Mouse (Mus musculus) kidney, embryonic 15.5 days (tissue): ENCODE measurements around the gene Trim38. TPM values are rescaled to one million over a fixed set of nuclear protein-coding genes. Genes with fewer than 3 reads are reported as not detected.
"Not testable (repeated sequence)": the region's sequence is repeated elsewhere in the genome, so short reads cannot be mapped to it uniquely, and the experiment has no call there.

Source experiments
- ATAC-seq: fragments of 200-750 bp; cut with Nextera tagmentation; replicated peaks from 2 replicates; pipeline ENCODE4 v1.8.0; 2017; ENCODE audit warnings: moderate TSS enrichment; ENCODE audit not compliant: low FRiP score
- H3K27ac ChIP-seq: fragments of 300-500 bp; sonication (generic); 2 replicates; pipeline ENCODE4 v1.5.1; 2015; ENCODE audit warnings: mild to moderate bottlenecking, inconsistent platforms
- H3K27me3 ChIP-seq: fragments of 300-500 bp; sonication (generic); 2 replicates; pipeline ENCODE4 v1.6.1; 2015; ENCODE audit warnings: inconsistent platforms
- H3K36me3 ChIP-seq: fragments of 300-500 bp; sonication (generic); 2 replicates; pipeline ENCODE4 v1.6.1; 2015; ENCODE audit warnings: inconsistent platforms
- H3K4me1 ChIP-seq: fragments of 300-500 bp; sonication (generic); 2 replicates; pipeline ENCODE4 v1.6.1; 2015; ENCODE audit warnings: inconsistent platforms
- H3K4me2 ChIP-seq: fragments of 300-500 bp; sonication (generic); 2 replicates; pipeline ENCODE4 v1.6.1; 2015; ENCODE audit warnings: moderate library complexity, mild to moderate bottlenecking, inconsistent platforms
- H3K4me3 ChIP-seq: fragments of 300-500 bp; sonication (generic); replicated peaks from 2 replicates; pipeline ENCODE4 v1.5.1; 2015; ENCODE audit warnings: mild to moderate bottlenecking, inconsistent platforms
- H3K9ac ChIP-seq: fragments of 300-500 bp; sonication (generic); 2 replicates; pipeline ENCODE4 v1.6.1; 2015; ENCODE audit warnings: mild to moderate bottlenecking, inconsistent platforms
- H3K9me3 ChIP-seq: fragments of 300-500 bp; sonication (generic); replicated peaks from 2 replicates; pipeline ENCODE4 v1.6.1; 2016; ENCODE audit warnings: inconsistent platforms
- WGBS: fragments of 180-500 bp; shearing (Covaris S2); methylation state at CpG from one replicate; pipeline ENCODE4 v1.1.7; 2015; ENCODE audit warnings: mixed read lengths; 5-methylcytosine and 5-hydroxymethylcytosine counted together
- polyA plus RNA-seq: library from polyadenylated mRNA; unstranded; fragments of >200 nt; fragmentation: Nextera tagmentation; extraction: Ambion mirVana; gene quantifications from 2 replicates; pipeline ENCODE4 v1.2.1, GENCODE M21; 2015

Gene Trim38
- polyA plus RNA-seq, result not detected in 2 replicates

GRCm38 (mm10) chr13:23769613-23770012 is at the start of gene Trim38:
Gene Trim38 (plus strand): TSS chr13:23769913.
- H3K9me3 ChIP-seq, H3K27me3 ChIP-seq, H3K27ac ChIP-seq, H3K4me3 ChIP-seq, H3K4me2 ChIP-seq, H3K36me3 ChIP-seq, ATAC-seq, H3K9ac ChIP-seq: not testable (repeated sequence)
- H3K4me1 ChIP-seq, result peaks cover 11% of the 10 kb centered on the region
- 77% methylated on average over 2 of the region's 2 CpGs for WGBS

DNA sequence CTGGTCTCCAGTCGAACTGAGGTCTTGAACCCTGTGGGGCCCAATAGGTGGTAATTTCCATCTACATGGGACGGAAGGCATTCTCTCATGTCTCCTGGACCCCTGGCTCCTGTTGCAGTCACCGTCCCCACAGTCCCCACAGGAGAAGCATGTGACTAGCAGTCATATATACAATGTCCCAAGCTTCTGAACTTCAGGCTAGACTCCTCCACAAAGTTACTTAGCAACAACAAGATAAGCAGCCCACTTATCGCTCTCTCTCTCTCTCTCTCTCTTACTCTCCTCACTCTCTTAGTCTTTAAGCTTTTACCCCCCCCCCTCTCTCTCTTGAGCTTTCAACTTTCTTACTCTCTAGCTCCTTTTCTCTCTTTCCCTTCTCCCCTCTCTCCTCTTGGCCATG is 45.5 kb upstream of the Trim38 start:
- Histone ChIP-seq H3K4me3 (no peak overlapping the region), H3K4me2 (no peak overlapping the region), H3K27ac (no peak overlapping the region), H3K27me3 (no peaks in the 10 kb centered on the region), H3K9me3 (no peaks in the 10 kb centered on the region), H3K4me1 (no peaks in the 10 kb centered on the region), H3K9ac (no peak overlapping the region), H3K36me3 (no peaks in the 10 kb centered on the region)
- ATAC-seq, result no peak
- 71% methylated on average over 4 of the region's 4 CpGs for WGBS

GRCm38 (mm10) chr13:23725213-23725612 is 44.5 kb upstream of the Trim38 start:
- no peak for ATAC-seq
- Histone ChIP-seq H3K4me2 (no peak overlapping the region), H3K9ac (no peak overlapping the region), H3K4me3 (no peak overlapping the region), H3K9me3 (no peaks in the 10 kb centered on the region), H3K4me1 (no peaks in the 10 kb centered on the region), H3K36me3 (no peaks in the 10 kb centered on the region), H3K27ac (no peak overlapping the region), H3K27me3 (no peaks in the 10 kb centered on the region)
- whole genome bisulfite sequencing, result no CpG with 5 or more reads among the region's 1 CpGs

GRCm38 (mm10) chr13:23728472-23729191 is 41.1 kb upstream of the Trim38 start:
- no peaks in the 10 kb centered on the region for H3K27me3 ChIP-seq
- ATAC-seq, result no peak
- no peak overlapping the region for H3K4me3 ChIP-seq
- H3K9ac ChIP-seq, result no peak overlapping the region
- peaks cover 4% of the 10 kb centered on the region; the same call in 1 of the 2 replicates for H3K4me1 ChIP-seq
- H3K36me3 ChIP-seq, result no peaks in the 10 kb centered on the region
- no peak overlapping the region for H3K4me2 ChIP-seq
- H3K9me3 ChIP-seq, result no peaks in the 10 kb centered on the region
- no peak overlapping the region for H3K27ac ChIP-seq
- 91% methylated on average over 18 of the region's 18 CpGs for WGBS

- Histone ChIP-seq H3K4me3 (no peak overlapping the region), H3K4me2 (no peak overlapping the region), H3K4me1 (peaks cover 4% of the 10 kb centered on the region; the same call in 1 of the 2 replicates), H3K27ac (no peak overlapping the region), H3K9me3 (no peaks in the 10 kb centered on the region), H3K9ac (no peak overlapping the region), H3K27me3 (no peaks in the 10 kb centered on the region), H3K36me3 (no peaks in the 10 kb centered on the region)
- WGBS, result 91% methylated on average over 9 of the region's 9 CpGs
- ATAC-seq, result no peak
These were observed 40.6 kb upstream of the Trim38 start for GRCm38 (mm10) chr13:23729192-23729525.

DNA sequence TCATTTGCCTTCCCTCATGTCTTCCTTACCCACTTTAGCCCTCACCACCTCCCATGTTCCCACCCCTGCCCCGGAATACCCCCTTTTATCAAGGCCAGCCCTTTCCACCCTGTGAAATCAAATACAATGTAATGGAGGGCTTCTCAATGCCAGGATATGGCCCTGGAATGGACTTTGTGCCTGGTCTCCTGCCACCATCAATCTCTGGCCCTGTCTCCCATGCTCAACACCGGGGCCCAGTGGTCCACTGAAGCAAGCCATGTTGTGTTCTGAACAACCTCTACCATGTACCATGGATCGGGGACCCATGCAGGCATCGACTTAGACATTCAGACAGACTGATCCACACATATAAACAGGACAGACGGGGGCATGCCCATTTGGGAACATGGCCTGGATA is 40.0 kb upstream of the Trim38 start:
- 97% methylated on average over 5 of the region's 5 CpGs for WGBS
- Histone ChIP-seq H3K9ac (no peak overlapping the region), H3K27me3 (no peaks in the 10 kb centered on the region), H3K27ac (no peak overlapping the region), H3K4me3 (no peak overlapping the region), H3K4me2 (no peak overlapping the region), H3K36me3 (no peaks in the 10 kb centered on the region), H3K9me3 (no peaks in the 10 kb centered on the region), H3K4me1 (peaks cover 4% of the 10 kb centered on the region; the same call in 1 of the 2 replicates)
- ATAC-seq, result no peak

DNA sequence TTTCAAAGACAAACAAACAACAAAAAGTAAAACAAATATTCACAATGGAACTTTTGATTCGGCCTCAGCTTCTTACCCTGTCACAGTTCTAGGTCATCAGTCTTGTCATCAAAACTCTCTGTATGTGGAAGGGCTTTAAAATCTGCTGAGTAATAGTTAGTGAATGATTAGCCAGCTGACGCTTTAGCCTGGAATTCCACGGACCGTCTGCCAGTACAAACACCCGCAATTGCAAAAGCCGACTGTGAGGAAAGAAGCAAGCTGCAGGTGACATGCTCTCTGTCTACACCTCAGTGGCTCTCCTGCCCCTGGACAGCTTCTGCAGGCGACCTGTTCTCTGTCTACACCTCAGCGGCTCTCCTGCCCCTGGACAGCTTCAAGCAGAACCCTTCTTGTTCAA is 39.2 kb upstream of the Trim38 start:
- no peaks in the 10 kb centered on the region for H3K9me3 ChIP-seq
- H3K9ac ChIP-seq, result no peak overlapping the region
- ATAC-seq, result 0 out of 2 replicates have a peak, but pooled peaks have one; percentile 56
- no peak overlapping the region for H3K4me2 ChIP-seq
- WGBS, result 24% methylated on average over 8 of the region's 8 CpGs
- no peaks in the 10 kb centered on the region for H3K36me3 ChIP-seq
- H3K27me3 ChIP-seq, result no peaks in the 10 kb centered on the region
- H3K4me1 ChIP-seq, result peaks cover 4% of the 10 kb centered on the region; the same call in 1 of the 2 replicates
- no peak overlapping the region for H3K4me3 ChIP-seq
- H3K27ac ChIP-seq, result no peak overlapping the region

DNA sequence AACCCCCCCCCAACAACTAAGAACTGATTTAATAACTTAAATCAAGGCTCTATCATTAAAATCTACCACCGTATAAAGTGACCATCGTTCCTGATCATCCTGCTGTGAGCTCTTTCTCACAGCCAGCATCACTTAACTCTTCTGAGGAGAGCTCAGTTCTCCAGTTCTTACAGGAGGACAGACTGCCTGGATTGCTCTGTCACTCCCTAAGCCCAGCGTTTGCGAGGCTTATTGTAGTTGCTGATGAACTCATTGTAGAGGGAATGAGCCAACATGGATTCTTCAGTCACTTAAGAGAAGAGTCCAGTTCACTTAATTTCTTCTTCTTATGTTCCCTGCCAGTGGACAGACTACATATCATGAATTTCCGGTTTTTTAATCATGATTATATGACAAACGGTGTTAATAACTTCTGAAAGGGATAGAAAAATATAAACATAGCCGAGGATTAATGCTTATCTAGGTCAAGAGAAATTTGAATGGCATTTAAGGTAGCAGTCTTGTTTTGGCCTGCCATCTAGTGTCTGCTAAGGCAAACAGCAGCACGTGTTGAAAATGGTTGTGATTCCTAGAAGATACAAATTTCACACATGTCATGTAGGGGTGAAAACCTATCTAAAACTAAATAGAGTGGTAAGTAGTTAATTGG is 37.4 kb upstream of the Trim38 start:
- H3K4me2 ChIP-seq, result no peak overlapping the region
- ATAC-seq, result no peak
- 25% methylated on average over 8 of the region's 8 CpGs for WGBS
- no peaks in the 10 kb centered on the region for H3K9me3 ChIP-seq
- no peak overlapping the region for H3K4me3 ChIP-seq
- no peaks in the 10 kb centered on the region for H3K36me3 ChIP-seq
- no peak overlapping the region for H3K27ac ChIP-seq
- H3K9ac ChIP-seq, result no peak overlapping the region
- H3K27me3 ChIP-seq, result no peaks in the 10 kb centered on the region
- H3K4me1 ChIP-seq, result peaks cover 4% of the 10 kb centered on the region; the same call in 1 of the 2 replicates

GRCm38 (mm10) chr13:23737091-23737490 is 32.6 kb upstream of the Trim38 start:
- WGBS, result 80% methylated on average over 5 of the region's 5 CpGs
- Histone ChIP-seq H3K4me1 (peaks cover 16% of the 10 kb centered on the region), H3K27me3 (no peaks in the 10 kb centered on the region), H3K9me3 (no peaks in the 10 kb centered on the region), H3K27ac (no peak overlapping the region), H3K36me3 (no peaks in the 10 kb centered on the region), H3K9ac (no peak overlapping the region), H3K4me2 (no peak overlapping the region), H3K4me3 (no peak overlapping the region)
- ATAC-seq, result no peak

DNA sequence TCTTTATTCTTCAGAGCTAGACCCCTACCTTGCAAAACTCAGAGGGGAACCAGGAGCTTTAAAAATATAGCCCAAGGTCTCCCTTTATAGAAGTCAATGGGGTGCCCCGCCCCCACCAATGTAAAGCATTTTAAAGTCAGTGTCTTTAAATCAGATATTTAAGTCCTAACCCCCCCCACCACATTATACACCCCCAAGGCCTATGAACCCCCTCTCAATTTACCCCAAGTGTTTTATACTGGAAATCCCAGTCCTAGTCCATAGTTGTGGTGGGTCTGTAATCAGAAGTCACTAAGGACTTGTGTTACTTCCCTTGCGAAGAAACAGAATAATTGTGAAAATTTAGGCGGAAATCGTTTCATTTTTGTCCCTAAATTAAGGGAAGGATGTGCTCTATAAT is 31.7 kb upstream of the Trim38 start:
- WGBS, result 20% methylated on average over 4 of the region's 4 CpGs
- H3K9ac ChIP-seq, result 0 out of 2 replicates have a peak overlapping the region, but pooled peaks have one; percentile 80

GRCm38 (mm10) chr13:23738677-23739068 is 31.0 kb upstream of the Trim38 start, which contains the start of gene Hist1h1c:
Gene Hist1h1c (plus strand): TSS chr13:23738808.
- Histone ChIP-seq H3K27ac (peak within 1 kb of the TSS; percentile 100), H3K9ac (peak within 1 kb of the TSS; percentile 80), H3K4me1 (peaks cover 16% of the 10 kb centered on the region), H3K27me3 (no peaks in the 10 kb centered on the region), H3K36me3 (no peaks in the 10 kb centered on the region), H3K4me2 (peak within 1 kb of the TSS; percentile 89), H3K4me3 (peak within 1 kb of the TSS; percentile 61), H3K9me3 (no peaks in the 10 kb centered on the region)
- ATAC-seq, result peak; percentile 93
- under 1% methylated on average over 38 of the region's 38 CpGs for WGBS

More for the DNA sequence above, 31.7 kb upstream of the Trim38 start:
- Histone ChIP-seq H3K4me1 (peaks cover 16% of the 10 kb centered on the region), H3K4me2 (peak overlapping the region; percentile 89), H3K9me3 (no peaks in the 10 kb centered on the region), H3K27ac (peak overlapping the region; percentile 100), H3K36me3 (no peaks in the 10 kb centered on the region), H3K27me3 (no peaks in the 10 kb centered on the region), H3K4me3 (peak overlapping the region; percentile 61)
- no peak for ATAC-seq

GRCm38 (mm10) chr13:23739069-23739921 is 30.4 kb upstream of the Trim38 start:
- H3K4me3 ChIP-seq, result peak overlapping the region; percentile 61
- H3K9ac ChIP-seq, result peak overlapping the region; percentile 80
- no peaks in the 10 kb centered on the region for H3K9me3 ChIP-seq
- no peaks in the 10 kb centered on the region for H3K36me3 ChIP-seq
- H3K27ac ChIP-seq, result peak overlapping the region; percentile 100
- peak; percentile 95 for ATAC-seq
- peak overlapping the region; percentile 89 for H3K4me2 ChIP-seq
- H3K4me1 ChIP-seq, result peaks cover 19% of the 10 kb centered on the region
- no peaks in the 10 kb centered on the region for H3K27me3 ChIP-seq
- 0% methylated on average over 39 of the region's 39 CpGs for WGBS
